Mouse (Mus musculus): Measurements from ENCODE around the gene Nme1. TPM values are rescaled to one million over a fixed set of nuclear protein-coding genes. Genes with fewer than 3 reads are reported as not detected.

Gene Nme1
- 73.0 TPM for polyA plus RNA-seq (2017; shearing (Covaris generic))

DNA sequence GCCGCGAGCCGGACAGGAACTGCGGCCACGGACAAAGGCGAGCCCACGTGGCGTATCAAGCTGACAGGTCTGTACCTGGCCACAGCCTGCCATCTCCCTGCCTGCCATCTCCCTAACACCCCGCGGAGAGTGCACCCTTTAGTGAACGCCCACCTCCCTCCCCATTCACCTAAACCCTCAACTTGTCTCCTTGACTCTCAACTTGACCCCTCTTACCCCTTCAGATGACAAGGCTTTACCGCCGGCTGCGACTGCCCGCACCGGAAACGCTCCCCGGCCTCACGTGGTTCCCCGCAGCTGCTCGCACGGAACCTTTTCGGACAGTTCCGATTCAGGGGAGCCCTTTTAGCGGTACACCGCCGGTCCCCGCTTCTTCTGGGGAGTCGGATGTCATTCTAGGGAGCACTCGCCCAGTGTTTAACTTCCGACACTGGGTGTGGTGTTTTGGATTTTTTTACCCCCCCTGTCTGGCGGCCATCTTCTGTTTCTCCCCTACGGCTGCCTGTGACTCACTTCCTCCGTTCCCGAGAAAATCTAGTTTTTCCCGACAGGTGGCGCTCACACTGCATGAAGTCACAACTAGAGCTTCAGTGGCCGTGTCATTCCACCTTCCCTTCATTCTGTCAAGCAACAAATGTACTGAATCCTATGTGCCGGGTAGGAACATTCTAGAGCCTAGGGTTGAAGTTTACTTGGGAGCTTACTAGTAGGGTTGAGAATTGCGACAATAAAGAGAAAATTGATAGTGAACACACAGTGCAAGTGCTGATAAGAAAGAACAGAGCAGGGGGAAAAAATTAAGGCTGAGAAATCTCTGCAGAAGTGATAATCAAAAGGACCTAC, at the start of gene Nme1, which contains the start of gene Gm20390:
TSS of gene Nme1 (minus strand) at position 517 of the 843 bp plus-strand sequence.
TSS of gene Gm20390 (minus strand) at position 289 of the 843 bp plus-strand sequence.

DNA sequence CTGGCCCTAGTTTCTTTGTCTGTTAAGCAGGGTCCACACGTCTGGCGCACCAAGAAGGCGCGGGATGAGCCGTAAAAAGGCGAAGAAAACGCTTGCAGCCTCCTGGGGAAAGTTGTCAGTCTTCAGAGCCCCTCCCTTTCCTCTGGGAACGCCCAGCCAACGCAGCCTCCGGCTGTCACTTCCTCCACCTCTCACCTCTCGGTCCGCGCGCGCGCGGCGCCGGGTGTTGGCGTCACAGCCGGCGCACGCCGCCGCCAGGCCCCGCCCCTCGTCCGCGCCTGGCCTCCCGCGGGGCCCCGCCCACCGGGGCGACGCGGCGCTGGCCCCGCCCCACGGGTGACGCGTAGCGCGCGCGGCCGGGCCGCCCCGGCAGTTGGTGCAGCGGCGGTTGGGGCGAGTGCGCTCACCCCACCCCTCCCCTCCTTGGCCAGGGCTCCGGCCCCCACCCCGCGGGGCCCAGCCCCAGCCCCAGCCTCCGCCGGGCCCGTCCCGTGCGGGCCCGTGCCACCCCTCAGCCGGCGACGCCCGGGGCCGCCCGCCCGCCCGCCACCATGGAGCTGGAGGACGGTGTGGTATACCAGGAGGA, 27.5 kb upstream of the Nme1 start, which contains the start of gene Spag9:
TSS of gene Spag9 (plus strand) at position 372 of the 586 bp plus-strand sequence.

DNA sequence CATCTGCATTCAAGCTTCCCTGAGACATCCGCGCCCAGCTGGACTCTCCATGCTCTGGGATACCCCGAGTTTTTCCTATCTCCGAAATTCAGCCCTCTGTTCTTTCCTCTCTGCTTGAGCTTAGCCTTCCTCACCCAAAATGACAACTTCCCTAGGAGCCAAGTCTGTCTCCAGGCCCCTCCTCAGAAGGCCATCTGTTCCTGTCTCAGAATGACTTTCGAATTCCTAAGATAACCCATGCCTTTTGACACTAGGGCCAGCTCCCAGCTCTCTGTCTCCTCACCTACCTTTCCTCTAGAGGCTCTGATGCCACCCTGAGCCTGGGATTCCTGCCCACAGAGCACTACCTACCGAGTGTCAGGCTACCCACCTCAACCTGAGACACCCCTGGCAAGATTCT, 12.2 kb downstream of the Nme1 start, which contains the start of gene Nme2:
TSS of gene Nme2 (minus strand) at position 101 of the 400 bp plus-strand sequence.

Other genes starting within 250 kb of the Nme1 start
- gene Utp18, start 82.8 kb downstream of the Nme1 start, polyA plus RNA-seq (2017; shearing (Covaris generic)), result 58.7 TPM
- 39.5 TPM for gene Mbtd1, start 82.7 kb downstream of the Nme1 start, polyA plus RNA-seq (2017; shearing (Covaris generic))
- 180 TPM for gene Nme2, start 12.3 kb downstream of the Nme1 start, polyA plus RNA-seq (2017; shearing (Covaris generic))
- 155 TPM for gene Gm20390, start 228 bp downstream of the Nme1 start, polyA plus RNA-seq (2017; shearing (Covaris generic))
- gene Spag9, start 27.6 kb upstream of the Nme1 start, polyA plus RNA-seq (2017; shearing (Covaris generic)), result 136 TPM
- 208 TPM for gene Tob1, start 242.9 kb upstream of the Nme1 start, polyA plus RNA-seq (2017; shearing (Covaris generic))